Mouse (Mus musculus) neural tube, embryonic 15.5 days (tissue): Measurements from ENCODE around the gene Gm6309. TPM values are rescaled to one million over a fixed set of nuclear protein-coding genes. Genes with fewer than 3 reads are reported as not detected.
"Not testable (repeated sequence)": the region's sequence is repeated elsewhere in the genome, so short reads cannot be mapped to it uniquely, and the experiment has no call there.

Experiments used
- ATAC-seq: fragments of 200-750 bp; cut with Nextera tagmentation; 2 replicates; pipeline ENCODE4 v1.8.0; 2017; ENCODE audit warnings: mild to moderate bottlenecking, moderate TSS enrichment, moderate library complexity; ENCODE audit not compliant: low FRiP score
- H3K27ac ChIP-seq: fragments of 300-500 bp; sonication (generic); replicated peaks from 2 replicates; pipeline ENCODE4 v1.5.1; 2015; ENCODE audit warnings: mild to moderate bottlenecking, inconsistent platforms
- H3K27me3 ChIP-seq: fragments of 300-500 bp; sonication (generic); replicated peaks from 2 replicates; pipeline ENCODE4 v1.6.1; 2015; ENCODE audit warnings: inconsistent platforms
- H3K36me3 ChIP-seq: fragments of 300-500 bp; sonication (generic); 2 replicates; pipeline ENCODE4 v1.6.1; 2015; ENCODE audit warnings: inconsistent platforms
- H3K4me1 ChIP-seq: fragments of 300-500 bp; sonication (generic); 2 replicates; pipeline ENCODE4 v1.6.1; 2015; ENCODE audit warnings: inconsistent platforms
- H3K4me2 ChIP-seq: fragments of 300-500 bp; sonication (generic); 2 replicates; pipeline ENCODE4 v1.6.1; 2015; ENCODE audit warnings: inconsistent platforms, mild to moderate bottlenecking, moderate library complexity
- H3K4me3 ChIP-seq: fragments of 300-500 bp; sonication (generic); replicated peaks from 2 replicates; pipeline ENCODE4 v1.5.1; 2015; ENCODE audit warnings: mild to moderate bottlenecking, inconsistent platforms
- H3K9ac ChIP-seq: fragments of 300-500 bp; sonication (generic); replicated peaks from 2 replicates; pipeline ENCODE4 v1.6.1; 2015; ENCODE audit warnings: mild to moderate bottlenecking, inconsistent platforms
- H3K9me3 ChIP-seq: fragments of 300-500 bp; sonication (generic); replicated peaks from 2 replicates; pipeline ENCODE4 v1.6.1; 2016; ENCODE audit warnings: inconsistent platforms
- WGBS: fragments of 180-500 bp; shearing (Covaris S2); methylation state at CpG from one replicate; pipeline ENCODE4 v1.1.7; 2015; ENCODE audit warnings: mixed read lengths; 5-methylcytosine and 5-hydroxymethylcytosine counted together
- polyA plus RNA-seq: library from polyadenylated mRNA; unstranded; fragments of >200 nt; fragmentation: Nextera tagmentation; extraction: Ambion mirVana; gene quantifications from 2 replicates; pipeline ENCODE4 v1.2.1, GENCODE M21; 2015

Gm6309 gene
- polyA plus RNA-seq = not detected in 2 replicates

DNA sequence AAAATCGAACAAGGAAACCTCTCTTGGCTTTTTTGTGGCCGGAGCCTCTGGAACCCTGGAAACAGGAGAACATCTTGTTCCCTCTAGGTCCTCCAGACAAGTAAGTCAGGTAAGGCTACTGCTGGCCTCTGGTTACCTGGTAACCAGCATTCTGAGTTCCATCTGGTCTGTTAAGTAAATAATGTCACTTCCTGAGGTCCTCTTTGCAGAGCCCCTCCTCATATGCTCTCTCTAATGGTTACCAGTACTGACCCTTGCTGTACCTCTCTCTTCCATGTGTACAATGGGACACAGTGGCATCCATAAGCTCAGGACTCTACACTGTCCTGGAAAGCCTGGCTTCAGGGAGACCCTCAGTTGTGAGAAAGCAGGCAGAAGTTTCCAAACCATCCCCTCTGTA, at the start of gene Gm6309:
Gm6309 (minus strand) TSS at position 101 of the 400 bp plus-strand sequence.
- 86% methylated on average over 2 of the region's 2 CpGs for WGBS
- not testable (repeated sequence) for H3K4me3 ChIP-seq, H3K36me3 ChIP-seq, H3K4me1 ChIP-seq, H3K27ac ChIP-seq, H3K9me3 ChIP-seq, H3K27me3 ChIP-seq, H3K4me2 ChIP-seq, ATAC-seq, H3K9ac ChIP-seq

DNA sequence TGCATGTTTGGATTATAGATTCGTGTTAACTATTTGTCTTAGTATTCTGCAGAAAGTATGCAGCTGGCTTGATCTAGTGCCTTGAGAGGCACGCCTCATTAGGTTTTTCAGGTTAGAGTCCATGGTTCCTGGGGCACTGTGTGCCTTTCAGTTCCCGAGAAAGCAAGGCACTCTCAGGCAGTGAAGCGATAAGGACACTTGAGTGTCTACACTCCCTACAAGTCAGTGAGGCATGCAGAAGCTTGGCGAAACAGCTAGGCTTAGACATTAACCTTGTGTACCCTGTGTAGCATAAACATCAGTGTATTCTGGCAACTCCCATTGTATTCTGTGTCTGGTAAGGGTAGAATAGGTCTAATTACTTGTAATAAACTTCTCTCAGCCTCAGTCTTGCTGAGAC, 35.0 kb upstream of the Gm6309 start:
- Histone ChIP-seq H3K4me2 (no peak overlapping the region), H3K9ac (no peak overlapping the region), H3K36me3 (peaks cover 88% of the 10 kb centered on the region), H3K9me3 (no peaks in the 10 kb centered on the region; the same call in 1 of the 2 replicates), H3K27me3 (no peaks in the 10 kb centered on the region), H3K4me1 (no peaks in the 10 kb centered on the region), H3K27ac (no peak overlapping the region), H3K4me3 (no peak overlapping the region)
- no peak for ATAC-seq
- 95% methylated on average over 5 of the region's 5 CpGs for WGBS

DNA sequence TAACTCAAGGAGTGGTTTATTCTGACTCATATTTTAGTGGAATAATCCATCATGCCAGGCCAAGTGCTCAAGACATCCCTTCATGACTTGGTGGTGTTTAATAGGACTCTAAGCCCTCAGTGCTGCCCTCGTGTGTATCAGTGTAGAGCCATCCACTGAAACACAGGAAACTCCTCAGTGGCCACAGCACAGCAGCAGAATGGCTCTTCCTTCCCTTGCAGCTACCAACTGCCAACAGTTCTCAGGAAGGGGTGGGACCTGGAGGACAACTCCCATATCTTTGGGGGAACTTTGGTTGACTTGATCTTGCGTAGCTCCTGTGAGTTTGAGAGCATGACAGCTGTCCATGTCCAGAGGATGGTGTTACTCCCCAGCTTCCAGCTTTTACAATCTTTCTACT, 33.4 kb upstream of the Gm6309 start:
- Histone ChIP-seq H3K4me2 (no peak overlapping the region), H3K9ac (no peak overlapping the region), H3K4me3 (no peak overlapping the region), H3K27me3 (no peaks in the 10 kb centered on the region), H3K4me1 (no peaks in the 10 kb centered on the region), H3K9me3 (no peaks in the 10 kb centered on the region; the same call in 1 of the 2 replicates), H3K27ac (no peak overlapping the region), H3K36me3 (peaks cover 76% of the 10 kb centered on the region)
- WGBS = 89% methylated on average over 2 of the region's 2 CpGs
- no peak for ATAC-seq

DNA sequence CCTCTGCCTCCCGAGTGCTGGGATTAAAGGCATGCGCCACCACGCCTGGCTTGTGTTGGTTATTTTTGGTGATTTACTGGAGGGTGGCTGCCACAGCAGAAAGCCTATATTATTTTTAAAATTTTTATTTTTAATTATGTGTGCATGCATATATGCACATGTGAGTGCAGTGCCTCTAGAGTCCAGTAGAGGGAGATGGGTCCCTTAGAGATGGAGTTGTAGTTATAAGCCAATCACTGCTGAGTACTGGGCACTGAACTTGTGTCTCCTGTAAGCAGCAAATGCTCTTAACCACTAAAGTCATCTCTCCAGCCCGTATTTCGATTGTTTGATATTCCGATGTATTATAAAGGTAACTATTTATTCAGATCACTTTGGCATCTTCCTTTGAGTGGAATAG, 30.1 kb upstream of the Gm6309 start:
- H3K9ac ChIP-seq = no peak overlapping the region
- no peaks in the 10 kb centered on the region for H3K27me3 ChIP-seq
- no peak overlapping the region for H3K4me3 ChIP-seq
- no peaks in the 10 kb centered on the region for H3K4me1 ChIP-seq
- H3K9me3 ChIP-seq = no peaks in the 10 kb centered on the region; the same call in 1 of the 2 replicates
- ATAC-seq = no peak
- no peak overlapping the region for H3K27ac ChIP-seq
- no peak overlapping the region for H3K4me2 ChIP-seq
- WGBS = 96% methylated on average over 6 of the region's 6 CpGs
- H3K36me3 ChIP-seq = peaks cover 47% of the 10 kb centered on the region

DNA sequence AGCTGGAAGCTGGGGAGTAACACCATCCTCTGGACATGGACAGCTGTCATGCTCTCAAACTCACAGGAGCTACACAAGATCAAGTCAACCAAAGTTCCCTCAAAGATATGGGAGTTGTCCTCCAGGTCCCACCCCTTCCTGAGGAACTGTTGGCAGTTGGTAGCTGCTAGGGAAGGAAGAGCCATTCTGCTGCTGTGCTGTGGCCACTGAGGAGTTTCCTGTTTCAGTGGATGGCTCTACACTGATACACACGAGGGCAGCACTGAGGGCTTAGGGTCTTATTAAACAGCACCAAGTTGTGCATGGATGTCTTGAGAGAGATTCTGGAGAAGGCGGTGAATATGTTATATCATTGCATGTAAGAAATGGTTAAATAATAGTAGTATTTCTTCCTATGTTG, 29.0 kb upstream of the Gm6309 start:
- no peak overlapping the region for H3K27ac ChIP-seq
- no peak overlapping the region for H3K4me2 ChIP-seq
- no peak overlapping the region for H3K9ac ChIP-seq
- 83% methylated on average over 2 of the region's 2 CpGs for WGBS
- no peaks in the 10 kb centered on the region for H3K27me3 ChIP-seq
- H3K4me1 ChIP-seq = no peaks in the 10 kb centered on the region
- H3K36me3 ChIP-seq = peaks cover 37% of the 10 kb centered on the region
- H3K9me3 ChIP-seq = no peaks in the 10 kb centered on the region; the same call in 1 of the 2 replicates
- no peak overlapping the region for H3K4me3 ChIP-seq
- no peak for ATAC-seq

DNA sequence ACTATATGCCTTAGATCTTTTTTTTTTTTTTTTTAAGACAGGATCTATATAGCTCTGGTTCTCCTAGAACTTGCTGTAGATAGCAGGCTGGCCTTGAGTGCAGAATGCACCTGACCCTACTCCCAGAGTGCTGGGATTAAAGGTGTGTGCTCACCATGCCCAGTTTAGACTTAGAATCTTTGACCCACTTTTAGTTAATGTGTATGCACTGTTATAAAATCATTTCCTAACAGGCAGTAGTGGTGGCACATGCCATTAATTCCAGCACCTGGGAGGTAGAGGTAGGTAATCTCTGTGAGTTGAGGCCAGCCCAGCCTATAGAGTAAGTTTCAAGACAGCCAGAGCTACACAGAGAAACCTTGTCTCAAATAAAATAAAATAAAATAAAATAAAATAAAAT, 28.6 kb upstream of the Gm6309 start:
- Histone ChIP-seq H3K9ac (no peak overlapping the region), H3K27ac (no peak overlapping the region), H3K4me2 (no peak overlapping the region), H3K4me3 (no peak overlapping the region), H3K36me3 (peaks cover 32% of the 10 kb centered on the region), H3K4me1 (no peaks in the 10 kb centered on the region), H3K27me3 (no peaks in the 10 kb centered on the region), H3K9me3 (no peaks in the 10 kb centered on the region; the same call in 1 of the 2 replicates)
- no peak for ATAC-seq

DNA sequence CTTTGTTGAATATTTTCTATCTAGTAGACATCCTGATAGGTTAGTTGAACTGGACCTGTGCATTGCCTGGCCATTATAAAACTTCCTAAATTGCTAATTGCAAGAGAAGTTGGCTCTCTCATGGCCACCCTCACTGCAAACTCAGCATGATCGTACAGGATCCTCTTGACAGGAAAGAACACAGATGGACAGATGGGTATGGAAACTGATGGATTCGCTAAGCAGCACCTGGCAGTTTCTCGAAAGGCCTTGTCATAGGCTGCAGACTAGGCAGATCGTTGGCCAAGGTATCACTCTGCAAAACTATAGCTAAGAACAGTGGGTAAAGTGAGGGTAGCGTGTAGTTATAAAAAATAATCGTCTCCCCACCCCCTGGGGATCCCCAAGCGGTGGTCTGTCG, 22.8 kb upstream of the Gm6309 start:
- Histone ChIP-seq H3K9ac (no peak overlapping the region), H3K36me3 (peaks cover 4% of the 10 kb centered on the region; the same call in 1 of the 2 replicates), H3K4me3 (no peak overlapping the region), H3K4me2 (no peak overlapping the region), H3K4me1 (no peaks in the 10 kb centered on the region), H3K9me3 (no peaks in the 10 kb centered on the region), H3K27ac (no peak overlapping the region), H3K27me3 (no peaks in the 10 kb centered on the region)
- no peak for ATAC-seq
- WGBS = 83% methylated on average over 8 of the region's 8 CpGs

DNA sequence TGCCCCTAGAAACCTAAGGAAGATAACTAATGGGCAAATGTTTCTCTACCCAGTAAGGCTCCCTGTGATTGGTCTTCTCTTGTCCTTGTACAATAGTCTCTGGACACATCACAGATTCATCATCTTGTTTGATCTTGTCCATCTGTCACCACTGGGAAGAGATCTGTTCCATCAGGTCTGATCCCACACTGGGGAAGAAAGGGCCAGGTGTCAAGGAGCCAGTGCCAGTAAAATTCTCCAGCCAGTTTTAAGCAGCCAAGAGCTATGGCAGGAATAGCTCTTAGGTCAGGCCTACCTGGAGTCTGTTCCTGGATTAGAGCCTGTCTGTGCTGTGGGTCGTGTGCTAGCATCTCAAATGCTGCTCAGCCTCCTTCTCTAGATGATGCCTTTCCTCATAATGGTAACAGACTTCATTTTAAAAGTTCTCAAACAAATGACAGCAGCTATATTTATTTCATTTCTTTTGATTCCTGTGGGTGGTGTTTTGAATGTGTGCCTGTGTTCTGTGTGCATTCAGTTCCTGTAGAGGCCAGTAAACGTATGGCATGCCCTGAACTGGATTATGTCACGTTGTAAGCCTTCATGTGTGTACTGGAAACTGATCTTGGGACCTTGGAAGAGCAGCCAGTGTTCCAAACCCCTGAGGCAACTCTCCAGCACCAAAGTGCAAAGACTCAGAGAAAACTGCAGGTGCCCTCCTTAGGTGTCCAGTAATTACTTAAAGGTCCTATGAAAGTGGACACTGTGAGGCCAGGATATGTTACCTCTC, 20.2 kb upstream of the Gm6309 start:
- no peak for ATAC-seq
- Histone ChIP-seq H3K27ac (no peak overlapping the region), H3K4me1 (no peaks in the 10 kb centered on the region), H3K27me3 (no peaks in the 10 kb centered on the region), H3K36me3 (no peaks in the 10 kb centered on the region), H3K9ac (no peak overlapping the region), H3K4me3 (no peak overlapping the region), H3K4me2 (no peak overlapping the region), H3K9me3 (no peaks in the 10 kb centered on the region)
- WGBS = 64% methylated on average over 3 of the region's 3 CpGs

DNA sequence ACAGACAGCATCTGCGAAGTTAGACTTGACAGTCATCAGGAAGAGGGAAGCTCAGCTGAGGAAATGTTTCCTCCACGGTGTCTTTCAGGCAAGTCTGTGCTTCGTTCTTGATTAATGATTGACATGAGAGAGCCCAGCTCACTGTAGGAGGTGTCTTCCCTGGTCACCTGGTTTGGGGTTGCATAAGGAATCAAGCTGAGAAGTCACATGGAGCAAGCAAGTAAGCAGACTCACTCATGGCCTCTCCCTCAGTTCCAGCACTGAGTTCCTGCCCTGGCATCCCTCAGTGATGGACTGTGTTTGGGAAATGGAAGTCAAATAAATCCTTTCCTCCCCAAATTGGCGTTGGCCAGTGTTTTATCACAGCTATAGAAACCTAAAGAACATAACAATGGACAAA, 19.6 kb upstream of the Gm6309 start:
- Histone ChIP-seq H3K27ac (no peak overlapping the region), H3K36me3 (no peaks in the 10 kb centered on the region), H3K27me3 (no peaks in the 10 kb centered on the region), H3K9ac (no peak overlapping the region), H3K4me1 (no peaks in the 10 kb centered on the region), H3K4me3 (no peak overlapping the region), H3K4me2 (no peak overlapping the region), H3K9me3 (no peaks in the 10 kb centered on the region)
- ATAC-seq = no peak
- WGBS = 70% methylated on average over 4 of the region's 4 CpGs

DNA sequence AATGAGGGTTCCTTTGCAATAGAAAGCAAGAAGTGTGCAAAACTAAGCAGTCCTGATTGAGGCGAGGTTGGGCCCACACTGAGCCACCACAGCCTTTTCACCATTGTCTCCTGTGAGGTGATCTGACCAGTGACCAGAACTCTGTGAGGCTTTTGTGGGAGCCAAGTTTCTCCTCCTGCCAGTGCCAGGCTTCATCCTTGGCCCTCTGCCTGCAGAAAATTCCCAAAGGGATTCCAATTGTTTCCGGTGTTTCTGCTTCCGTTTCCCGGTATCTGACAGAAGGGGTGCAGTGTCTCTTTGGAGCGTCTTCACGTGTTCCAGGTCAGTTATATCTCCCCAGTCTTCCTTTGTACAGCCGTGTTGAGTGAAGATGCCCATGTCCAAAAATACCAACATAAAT, 18.2 kb upstream of the Gm6309 start:
- no peaks in the 10 kb centered on the region; the same call in 1 of the 2 replicates for H3K9me3 ChIP-seq
- 79% methylated on average over 7 of the region's 7 CpGs for WGBS
- no peaks in the 10 kb centered on the region for H3K4me1 ChIP-seq
- no peak overlapping the region for H3K4me2 ChIP-seq
- H3K27ac ChIP-seq = no peak overlapping the region
- H3K9ac ChIP-seq = no peak overlapping the region
- ATAC-seq = no peak
- H3K27me3 ChIP-seq = no peaks in the 10 kb centered on the region
- no peak overlapping the region for H3K4me3 ChIP-seq
- no peaks in the 10 kb centered on the region for H3K36me3 ChIP-seq

DNA sequence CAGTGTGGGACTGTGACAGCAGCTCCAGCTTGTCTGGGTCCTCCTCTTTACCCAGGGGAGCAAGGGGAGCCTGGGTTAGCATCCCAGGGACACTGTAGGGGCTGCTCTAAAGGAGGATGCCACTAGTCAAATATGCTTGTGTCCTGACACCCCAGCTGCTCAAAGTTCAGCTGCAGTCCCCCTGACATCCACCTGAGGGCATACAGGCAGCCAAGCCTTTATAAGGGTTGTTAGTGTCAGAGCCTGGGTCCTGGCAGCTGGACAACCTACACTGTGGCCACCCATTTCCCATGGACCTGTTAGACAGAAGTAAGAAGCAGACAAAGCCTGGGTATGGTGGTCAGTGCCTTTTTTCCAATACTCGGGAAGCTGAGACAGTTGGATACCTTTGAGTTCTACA, 17.6 kb upstream of the Gm6309 start:
- Histone ChIP-seq H3K36me3 (no peaks in the 10 kb centered on the region), H3K4me3 (no peak overlapping the region), H3K27me3 (no peaks in the 10 kb centered on the region), H3K27ac (no peak overlapping the region), H3K9me3 (no peaks in the 10 kb centered on the region; the same call in 1 of the 2 replicates), H3K4me2 (no peak overlapping the region), H3K4me1 (no peaks in the 10 kb centered on the region), H3K9ac (no peak overlapping the region)
- ATAC-seq = no peak
- WGBS = 93% methylated on average over 1 of the region's 1 CpGs

DNA sequence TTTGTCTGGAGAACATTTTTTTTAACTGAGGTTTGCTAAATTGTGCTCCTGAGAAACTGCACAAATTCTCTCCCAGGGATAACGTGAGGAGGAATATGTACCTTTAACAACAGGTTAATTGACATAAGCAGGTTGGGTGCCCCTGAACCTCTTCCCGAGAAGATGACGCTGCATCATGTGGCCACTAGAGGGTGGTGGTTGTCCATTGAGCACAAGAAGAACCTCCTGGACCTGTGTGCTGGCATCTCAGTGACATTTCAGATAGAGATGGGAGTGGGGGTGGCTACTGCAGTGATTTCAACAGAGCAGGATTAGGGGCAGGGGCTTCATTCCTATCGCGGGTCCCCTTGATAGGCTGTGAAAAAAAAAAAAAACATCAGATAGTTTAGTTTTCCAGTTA, 16.9 kb upstream of the Gm6309 start:
- H3K9me3 ChIP-seq, H3K27ac ChIP-seq, H3K36me3 ChIP-seq, ATAC-seq, H3K27me3 ChIP-seq, H3K4me3 ChIP-seq, H3K4me2 ChIP-seq, H3K9ac ChIP-seq, H3K4me1 ChIP-seq: not testable (repeated sequence)
- 32% methylated on average over 5 of the region's 5 CpGs for WGBS
